Mouse (Mus musculus) E14TG2a.4 (cell line): ENCODE measurements around the gene Rasal1.

Source experiments
- CTCF ChIP-seq: conservative IDR thresholded peaks from 2 replicates; pipeline ENCODE4 v1.5.1; 2014; ENCODE audit warnings: low read length
- POU5F1 ChIP-seq: IDR thresholded peaks from 2 replicates; pipeline ENCODE4 v1.6.1; 2014; ENCODE audit warnings: low read length, borderline replicate concordance

DNA sequence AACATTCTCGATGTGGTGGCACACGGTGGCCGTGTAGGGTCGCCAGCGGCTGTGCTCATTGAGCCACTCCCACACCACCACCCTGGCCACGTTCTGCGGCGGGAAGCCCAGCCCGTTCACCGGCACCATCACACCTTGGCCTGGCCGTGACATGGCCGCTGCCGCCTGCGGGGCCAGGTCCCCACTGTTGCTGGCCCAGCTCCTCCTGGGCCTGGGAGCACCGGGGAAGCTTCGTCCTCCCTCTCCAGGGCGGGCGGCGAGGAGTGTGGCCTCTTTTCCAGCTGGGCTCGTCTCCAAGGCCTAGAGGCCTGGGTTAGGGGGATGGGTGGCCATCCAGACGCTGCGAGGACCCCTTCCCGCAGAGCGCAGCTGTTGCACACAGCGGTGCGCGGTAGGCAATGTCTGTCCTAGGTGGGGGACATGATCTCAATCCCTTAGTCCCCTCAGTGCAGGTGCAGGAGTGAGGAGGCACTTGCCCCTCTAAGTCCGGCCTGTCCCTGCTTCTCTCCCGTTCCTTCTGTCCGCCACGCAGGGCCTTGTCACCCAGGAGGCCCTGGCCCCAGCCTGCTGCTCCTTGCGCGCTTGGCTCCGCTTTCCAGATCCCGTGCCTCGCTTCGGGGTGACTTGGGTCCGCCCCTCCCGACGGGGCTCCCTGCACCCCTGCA, 61.7 kb downstream of the Rasal1 start:
- TF ChIP-seq CTCF, result no peak
- TF ChIP-seq POU5F1, result no peak
